Mouse (Mus musculus): ENCODE measurements around the gene Plcd3. TPM values are rescaled to one million over a fixed set of nuclear protein-coding genes. Genes with fewer than 3 reads are reported as not detected.

The Plcd3 gene
- polyA plus RNA-seq, 1 experiment from 2014 or later, result 8.7 TPM

DNA sequence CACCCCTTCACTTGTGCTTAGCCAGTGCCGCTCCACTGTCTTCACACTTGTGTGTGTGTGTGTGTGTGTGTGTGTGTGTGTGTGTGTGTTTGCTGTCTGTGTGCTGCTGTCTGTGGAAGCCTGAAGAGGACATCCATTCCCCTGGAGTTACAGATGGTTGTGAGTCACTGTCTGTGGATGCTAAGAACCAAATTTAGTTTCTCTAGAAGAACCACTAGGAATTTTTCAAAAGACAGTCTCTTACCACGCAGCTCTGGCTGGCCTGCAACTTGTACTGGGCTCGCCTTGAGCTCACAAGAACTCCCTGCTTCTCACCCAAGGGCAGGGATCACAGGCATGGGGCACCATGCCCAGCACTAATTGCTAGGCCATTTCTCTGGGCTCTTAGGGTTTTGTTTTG is 68.4 kb downstream of the Plcd3 start:
- Histone ChIP-seq H3K4me3 (ENCODE audit: low read length) (no peak overlapping the region), H3K4me2 (replicated peaks; ENCODE audit: low read depth, low read length) (no peak overlapping the region), H3K27ac (ENCODE audit: low read length) (no peak overlapping the region), H3K4me1 (ENCODE audit: insufficient read depth, low read length) (peaks cover 10% of the 10 kb centered on the region), H3K9me3 (ENCODE audit: low read length) (no peaks in the 10 kb centered on the region), H3K36me3 (ENCODE audit: insufficient read depth, low read length) (no peaks in the 10 kb centered on the region), H3K27me3 (ENCODE audit: insufficient read depth, low read length) (no peaks in the 10 kb centered on the region), H3K9ac (replicated peaks; ENCODE audit: low read length) (no peak overlapping the region)
- 80% methylated on average over 3 of the region's 3 CpGs for WGBS
- no peak for ATAC-seq (ENCODE audit: low FRiP score, low TSS enrichment)

DNA sequence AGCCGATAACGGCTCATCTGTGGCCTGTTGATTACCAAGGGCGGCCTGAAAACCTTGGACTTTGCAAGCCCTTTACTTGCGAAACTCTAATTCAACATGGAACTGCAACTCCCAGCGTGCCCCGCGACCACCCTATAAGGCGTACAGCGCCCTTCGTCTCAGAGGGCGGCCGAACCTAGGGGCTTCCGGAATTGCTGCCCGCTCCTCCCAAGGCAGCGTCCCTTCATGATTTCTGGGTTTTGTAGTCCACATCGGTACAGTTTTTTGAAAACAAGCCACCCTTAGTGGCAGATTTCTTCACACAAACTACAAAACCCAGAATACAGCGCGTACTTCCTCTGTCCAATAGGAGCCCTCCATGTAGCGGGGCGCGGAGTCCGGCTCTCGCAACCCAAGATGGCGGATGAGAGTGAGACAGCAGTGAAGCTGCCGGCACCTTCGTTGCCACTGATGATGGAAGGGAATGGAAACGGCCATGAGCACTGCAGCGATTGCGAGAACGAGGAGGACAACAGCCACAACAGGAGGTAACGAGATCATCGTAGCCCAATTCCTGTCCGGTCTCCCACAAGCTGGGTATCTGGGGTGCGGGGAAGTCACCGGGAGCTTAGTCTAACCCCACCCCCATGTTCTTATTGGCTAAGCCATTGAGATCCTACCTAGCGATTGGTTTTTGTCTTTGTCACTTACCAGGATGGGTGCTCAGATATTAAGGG is 73.1 kb downstream of the Plcd3 start, which contains the start of the genes Nmt1 and Dcakd:
Gene Nmt1, plus strand, starts transcription at position 15 of the 716 bp plus-strand sequence.
Gene Dcakd, minus strand, starts transcription at position 158 of the 716 bp plus-strand sequence.
- Histone ChIP-seq H3K4me1 (ENCODE audit: insufficient read depth, low read length) (peaks cover 17% of the 10 kb centered on the region), H3K27me3 (ENCODE audit: insufficient read depth, low read length) (no peaks in the 10 kb centered on the region), H3K4me2 (replicated peaks; ENCODE audit: low read depth, low read length) (peak within 1 kb of the TSS; percentile 65), H3K9ac (replicated peaks; ENCODE audit: low read length) (peak within 1 kb of the TSS; percentile 88), H3K36me3 (ENCODE audit: insufficient read depth, low read length) (peaks cover 4% of the 10 kb centered on the region; the same call in 1 of the 2 replicates), H3K27ac (ENCODE audit: low read length) (peak within 1 kb of the TSS; percentile 88), H3K4me3 (ENCODE audit: low read length) (peak within 1 kb of the TSS; percentile 81), H3K9me3 (ENCODE audit: low read length) (no peaks in the 10 kb centered on the region)
- under 1% methylated on average over 36 of the region's 36 CpGs for WGBS
- peak; percentile 99 for ATAC-seq (ENCODE audit: low FRiP score, low TSS enrichment)

DNA sequence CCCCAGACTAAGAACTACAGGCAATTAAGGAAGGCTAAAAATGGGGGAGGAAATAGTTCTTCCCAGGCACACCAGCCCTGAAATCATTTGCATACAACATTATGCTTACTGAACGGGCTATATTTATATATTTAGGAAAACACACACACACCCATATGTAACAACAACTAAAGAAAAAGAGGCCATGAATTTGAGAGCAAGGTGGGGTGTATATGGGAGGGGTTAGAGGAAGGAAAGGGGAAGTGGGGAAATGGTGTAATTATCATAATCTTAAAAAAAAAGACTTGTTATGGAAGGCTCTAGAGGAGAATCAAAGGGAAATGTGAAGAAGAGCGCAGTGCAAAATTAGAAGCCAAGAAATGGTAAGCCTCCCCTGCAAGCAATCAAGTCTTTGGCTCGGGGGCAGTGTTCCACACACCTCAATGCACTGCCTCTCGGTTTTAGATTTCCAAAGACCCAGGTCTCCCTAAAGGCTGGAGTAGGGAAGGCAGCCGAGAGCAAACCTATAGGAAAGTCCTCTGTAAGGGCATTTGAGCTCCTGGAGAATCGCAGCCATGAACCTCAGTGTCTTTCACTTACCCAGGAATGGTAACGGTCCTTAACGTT is 73.8 kb downstream of the Plcd3 start:
- Histone ChIP-seq H3K27ac (ENCODE audit: low read length) (peak overlapping the region; percentile 88), H3K9me3 (ENCODE audit: low read length) (no peaks in the 10 kb centered on the region), H3K36me3 (ENCODE audit: insufficient read depth, low read length) (peaks cover 4% of the 10 kb centered on the region; the same call in 1 of the 2 replicates), H3K4me2 (replicated peaks; ENCODE audit: low read depth, low read length) (peak overlapping the region; percentile 60), H3K4me1 (ENCODE audit: insufficient read depth, low read length) (peaks cover 17% of the 10 kb centered on the region), H3K27me3 (ENCODE audit: insufficient read depth, low read length) (no peaks in the 10 kb centered on the region), H3K9ac (replicated peaks; ENCODE audit: low read length) (peak overlapping the region; percentile 88), H3K4me3 (ENCODE audit: low read length) (peak overlapping the region; percentile 81)
- peak; percentile 50 for ATAC-seq (ENCODE audit: low FRiP score, low TSS enrichment)
- WGBS, result 11% methylated on average over 8 of the region's 8 CpGs

DNA sequence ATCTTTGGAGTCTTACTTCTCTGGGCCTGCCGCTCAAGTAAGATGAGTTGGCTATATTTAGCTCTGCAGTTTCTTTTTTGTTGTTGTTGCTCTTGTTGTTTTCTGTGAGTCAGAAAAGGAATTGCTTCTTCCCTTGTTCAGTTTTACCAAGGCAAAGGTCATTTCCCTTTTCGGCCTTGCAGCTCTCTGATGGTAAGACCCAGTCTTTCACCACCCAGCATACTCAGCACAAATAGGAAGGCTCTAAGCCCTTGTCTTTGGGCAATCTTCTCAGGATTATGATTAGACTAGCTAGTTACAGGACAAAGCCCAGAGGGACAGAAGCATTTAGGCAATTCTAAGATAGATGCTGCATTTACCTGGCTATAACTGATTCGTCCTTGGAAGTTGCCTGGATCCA is 74.6 kb downstream of the Plcd3 start:
- Histone ChIP-seq H3K27me3 (ENCODE audit: insufficient read depth, low read length) (no peaks in the 10 kb centered on the region), H3K36me3 (ENCODE audit: insufficient read depth, low read length) (peaks cover 4% of the 10 kb centered on the region; the same call in 1 of the 2 replicates), H3K9ac (replicated peaks; ENCODE audit: low read length) (no peak overlapping the region; the same call in 1 of the 2 replicates), H3K4me1 (ENCODE audit: insufficient read depth, low read length) (peaks cover 13% of the 10 kb centered on the region), H3K4me2 (replicated peaks; ENCODE audit: low read depth, low read length) (peak overlapping the region; percentile 60), H3K9me3 (ENCODE audit: low read length) (no peaks in the 10 kb centered on the region), H3K27ac (ENCODE audit: low read length) (no peak overlapping the region; the same call in 1 of the 2 replicates), H3K4me3 (ENCODE audit: low read length) (0 out of 2 replicates have a peak overlapping the region, but pooled peaks have one; percentile 81)
- WGBS, result 80% methylated on average over 3 of the region's 3 CpGs
- no peak for ATAC-seq (ENCODE audit: low FRiP score, low TSS enrichment)

DNA sequence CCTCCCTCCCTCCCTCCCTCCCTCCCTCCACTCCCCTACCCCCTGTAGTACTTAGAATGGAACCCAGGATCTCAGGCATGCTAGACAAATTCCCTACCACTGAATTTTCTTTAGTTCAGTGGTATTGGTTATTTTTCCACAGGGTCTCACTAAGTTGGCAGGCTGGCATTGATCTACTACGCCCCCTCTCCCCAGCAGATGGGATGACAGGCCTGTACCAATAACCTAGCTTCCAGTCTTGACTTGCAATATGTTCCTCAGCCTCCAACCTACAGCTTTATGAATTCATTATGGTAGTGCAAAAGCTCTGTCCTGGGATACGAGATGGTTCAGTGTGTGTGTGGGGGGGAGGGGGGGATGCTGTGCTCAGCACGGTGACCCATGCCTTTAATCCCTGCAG is 77.5 kb downstream of the Plcd3 start:
- peaks cover 8% of the 10 kb centered on the region for H3K4me1 ChIP-seq (ENCODE audit: insufficient read depth, low read length)
- no peak overlapping the region for H3K9ac ChIP-seq (replicated peaks; ENCODE audit: low read length)
- H3K27me3 ChIP-seq (ENCODE audit: insufficient read depth, low read length), result no peaks in the 10 kb centered on the region
- H3K4me2 ChIP-seq (replicated peaks; ENCODE audit: low read depth, low read length), result no peak overlapping the region
- peaks cover 4% of the 10 kb centered on the region; the same call in 1 of the 2 replicates for H3K36me3 ChIP-seq (ENCODE audit: insufficient read depth, low read length)
- no peak overlapping the region for H3K27ac ChIP-seq (ENCODE audit: low read length)
- H3K9me3 ChIP-seq (ENCODE audit: low read length), result no peaks in the 10 kb centered on the region
- no peak for ATAC-seq (ENCODE audit: low FRiP score, low TSS enrichment)
- H3K4me3 ChIP-seq (ENCODE audit: low read length), result no peak overlapping the region
- WGBS, result 86% methylated on average over 3 of the region's 3 CpGs

DNA sequence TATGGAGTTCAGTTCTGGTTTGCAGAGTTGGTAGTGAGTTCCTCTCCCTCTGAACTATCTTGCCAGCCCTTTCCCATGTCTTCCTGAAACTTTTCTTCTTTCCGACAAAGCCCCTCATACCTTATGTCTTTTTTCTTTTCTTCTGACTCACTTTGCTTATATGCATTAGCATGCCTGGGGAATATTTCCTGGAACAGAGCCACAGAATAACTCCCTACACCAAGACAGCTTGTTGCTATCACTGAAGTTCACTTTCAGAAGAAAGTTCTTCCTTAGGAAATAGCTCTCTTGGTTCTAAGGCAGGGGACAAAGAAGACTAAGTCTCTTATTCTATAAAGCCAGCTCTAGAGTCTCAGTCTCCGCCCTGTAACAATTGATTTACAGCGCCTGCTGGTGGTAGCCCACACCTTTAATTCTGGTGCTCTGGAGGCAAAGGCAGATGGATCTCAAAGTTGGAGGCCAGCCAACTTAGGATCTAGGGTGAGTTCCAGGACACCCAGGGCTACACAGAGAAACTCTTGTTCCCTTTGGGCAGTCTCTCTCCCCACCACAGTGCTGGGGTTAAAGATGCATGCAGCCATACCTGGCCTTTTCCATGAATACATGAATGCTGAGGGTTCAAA is 80.6 kb downstream of the Plcd3 start:
- no peak overlapping the region for H3K9ac ChIP-seq (replicated peaks; ENCODE audit: low read length)
- no peak for ATAC-seq (ENCODE audit: low FRiP score, low TSS enrichment)
- 67% methylated on average over 3 of the region's 3 CpGs for WGBS
- no peaks in the 10 kb centered on the region for H3K27me3 ChIP-seq (ENCODE audit: insufficient read depth, low read length)
- H3K36me3 ChIP-seq (ENCODE audit: insufficient read depth, low read length), result peaks cover 4% of the 10 kb centered on the region; the same call in 1 of the 2 replicates
- H3K4me3 ChIP-seq (ENCODE audit: low read length), result no peak overlapping the region
- H3K9me3 ChIP-seq (ENCODE audit: low read length), result no peaks in the 10 kb centered on the region
- H3K4me1 ChIP-seq (ENCODE audit: insufficient read depth, low read length), result peaks cover 5% of the 10 kb centered on the region
- H3K27ac ChIP-seq (ENCODE audit: low read length), result no peak overlapping the region
- H3K4me2 ChIP-seq (replicated peaks; ENCODE audit: low read depth, low read length), result no peak overlapping the region

Other genes starting within 250 kb of the Plcd3 start
- 222 and 236 TPM in 2 replicates for gene Eftud2, start 220.7 kb downstream of the Plcd3 start, polyA plus RNA-seq (2015; fragmentation: Nextera tagmentation; extraction: Ambion mirVana)
- gene Ccdc103, start 220.5 kb downstream of the Plcd3 start, polyA plus RNA-seq (2015; fragmentation: Nextera tagmentation; extraction: Ambion mirVana), result 1.9 and 2.1 TPM in 2 replicates
- not detected in 2 replicates for gene Fam187a, start 216.5 kb downstream of the Plcd3 start, polyA plus RNA-seq (2015; fragmentation: Nextera tagmentation; extraction: Ambion mirVana)
- 0.41 and 0.50 TPM in 2 replicates for gene Gfap, start 200.7 kb downstream of the Plcd3 start, polyA plus RNA-seq (2015; fragmentation: Nextera tagmentation; extraction: Ambion mirVana)
- gene Kif18b, start 176.5 kb downstream of the Plcd3 start, polyA plus RNA-seq (2015; fragmentation: Nextera tagmentation; extraction: Ambion mirVana), result 11.5 and 12.6 TPM in 2 replicates
- 2.5 and 3.0 TPM in 2 replicates for gene C1ql1, start 155.0 kb downstream of the Plcd3 start, polyA plus RNA-seq (2015; fragmentation: Nextera tagmentation; extraction: Ambion mirVana)
- gene Nmt1, start 73.5 kb downstream of the Plcd3 start, polyA plus RNA-seq (2015; fragmentation: Nextera tagmentation; extraction: Ambion mirVana), result 50.7 and 51.9 TPM in 2 replicates
- 161 and 201 TPM in 2 replicates for gene Dcakd, start 73.3 kb downstream of the Plcd3 start, polyA plus RNA-seq (2015; fragmentation: Nextera tagmentation; extraction: Ambion mirVana)
- 28.7 and 29.9 TPM in 2 replicates for gene Acbd4, start within 50 bp of the Plcd3 start, polyA plus RNA-seq (2015; fragmentation: Nextera tagmentation; extraction: Ambion mirVana)
- gene Hexim1, start 14.6 kb upstream of the Plcd3 start, polyA plus RNA-seq (2015; fragmentation: Nextera tagmentation; extraction: Ambion mirVana), result 5.5 and 6.6 TPM in 2 replicates
- gene Hexim2, start 30.8 kb upstream of the Plcd3 start, polyA plus RNA-seq (2015; fragmentation: Nextera tagmentation; extraction: Ambion mirVana), result 11.3 and 11.8 TPM in 2 replicates
- gene Fmnl1, start 69.4 kb upstream of the Plcd3 start, polyA plus RNA-seq (2015; fragmentation: Nextera tagmentation; extraction: Ambion mirVana), result 2.4 and 3.4 TPM in 2 replicates
- 0.27 and 0.82 TPM in 2 replicates for gene 1700023F06Rik, start 106.9 kb upstream of the Plcd3 start, polyA plus RNA-seq (2015; fragmentation: Nextera tagmentation; extraction: Ambion mirVana)
- gene Spata32, start 116.8 kb upstream of the Plcd3 start, polyA plus RNA-seq (2015; fragmentation: Nextera tagmentation; extraction: Ambion mirVana), result not detected in 2 replicates
- gene Map3k14, start 165.8 kb upstream of the Plcd3 start, polyA plus RNA-seq (2015; fragmentation: Nextera tagmentation; extraction: Ambion mirVana), result 5.3 and 6.7 TPM in 2 replicates